Mouse (Mus musculus) testis, postnatal 10 days (tissue): ENCODE results near the gene Exosc6.
A peak's percentile ranks its signal among the peaks of the same experiment; 100 is the strongest.
"Not testable (repeated sequence)": the region's sequence is repeated elsewhere in the genome, so short reads cannot be mapped to it uniquely, and the experiment has no call there.

ENCODE experiments used
- DNase-seq: peaks from one replicate; pipeline ENCODE4 v3.0.0; 2021; ENCODE audit warnings: low spot score

Exosc6 gene

DNA sequence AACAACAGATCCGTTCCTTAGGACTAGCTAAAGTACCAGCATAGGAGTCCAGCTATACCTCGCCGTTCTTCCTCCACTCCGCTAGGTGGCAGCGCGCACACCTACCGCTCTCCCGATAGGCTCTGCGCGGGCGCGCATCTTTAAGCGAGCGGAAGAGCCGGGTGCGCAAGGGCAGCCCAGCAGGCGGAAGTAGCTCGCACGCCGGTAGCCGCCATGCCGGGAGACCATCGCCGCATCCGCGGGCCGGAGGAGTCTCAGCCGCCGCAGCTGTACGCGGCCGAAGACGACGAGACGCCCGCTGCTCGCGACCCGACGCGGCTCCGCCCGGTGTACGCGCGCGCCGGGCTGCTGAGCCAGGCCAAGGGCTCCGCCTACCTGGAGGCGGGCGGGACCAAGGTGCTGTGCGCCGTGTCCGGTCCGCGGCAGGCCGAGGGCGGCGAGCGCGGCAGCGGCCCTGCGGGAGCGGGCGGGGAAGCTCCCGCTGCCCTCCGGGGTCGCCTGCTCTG lies at the start of gene Exosc6:
Gene Exosc6, plus strand, starts transcription at position 182 of the 506 bp plus-strand sequence.
- peak; percentile 93 for DNase-seq

DNA sequence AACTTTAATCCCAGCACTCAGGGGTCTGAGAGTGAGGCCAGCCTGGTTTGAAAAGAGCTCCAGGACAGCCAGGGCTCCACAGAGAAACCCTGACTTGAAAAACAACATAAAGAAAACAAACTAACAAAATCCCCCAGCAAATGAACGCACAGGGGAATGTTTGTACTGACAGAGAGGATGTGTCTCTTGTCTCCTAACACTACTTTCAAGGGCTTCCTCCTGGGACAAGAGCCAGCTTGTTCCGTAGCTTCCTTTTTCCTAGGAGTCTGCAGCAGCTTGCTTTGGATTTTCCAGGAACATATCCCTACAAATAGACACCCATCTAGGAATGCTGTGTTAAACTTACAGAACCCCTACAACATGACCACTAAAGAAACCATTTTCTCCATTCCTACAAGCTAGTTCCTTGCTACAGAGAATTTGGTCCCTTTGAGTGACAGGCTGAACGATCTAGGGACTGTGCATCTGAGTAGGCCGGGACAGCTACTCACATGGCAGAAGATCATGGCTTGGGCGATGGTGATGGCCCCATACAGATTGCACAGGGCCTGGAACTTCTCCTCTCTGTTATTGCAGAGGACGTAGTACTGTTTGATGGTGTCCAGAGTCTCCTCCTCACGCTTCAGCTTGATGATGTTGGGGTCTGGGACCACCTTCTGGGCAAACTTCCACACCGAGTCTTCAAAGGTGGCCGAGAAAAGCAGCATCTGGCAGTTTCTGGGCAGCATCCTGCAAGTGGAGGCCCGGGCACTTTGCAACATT lies 45.7 kb upstream of the Exosc6 start:
- not testable (repeated sequence) for DNase-seq

DNA sequence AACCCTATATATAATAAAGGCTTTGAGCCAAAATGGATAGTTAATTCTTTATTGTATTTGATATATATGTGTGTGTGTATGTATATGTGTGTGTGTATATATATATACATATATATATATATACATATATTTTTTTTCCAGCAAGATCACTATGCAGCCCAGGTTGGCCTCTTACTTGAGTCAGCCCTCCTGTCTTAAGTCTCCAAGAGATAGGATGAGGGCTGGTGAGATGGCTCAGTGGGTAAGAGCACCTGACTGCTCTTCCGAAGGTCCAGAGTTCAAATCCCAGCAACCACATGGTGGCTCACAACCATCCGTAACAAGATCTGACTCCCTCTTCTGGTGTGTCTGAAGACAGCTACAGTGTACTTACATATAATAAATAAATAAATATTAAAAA lies 29.5 kb upstream of the Exosc6 start:
- DNase-seq: not testable (repeated sequence)

DNA sequence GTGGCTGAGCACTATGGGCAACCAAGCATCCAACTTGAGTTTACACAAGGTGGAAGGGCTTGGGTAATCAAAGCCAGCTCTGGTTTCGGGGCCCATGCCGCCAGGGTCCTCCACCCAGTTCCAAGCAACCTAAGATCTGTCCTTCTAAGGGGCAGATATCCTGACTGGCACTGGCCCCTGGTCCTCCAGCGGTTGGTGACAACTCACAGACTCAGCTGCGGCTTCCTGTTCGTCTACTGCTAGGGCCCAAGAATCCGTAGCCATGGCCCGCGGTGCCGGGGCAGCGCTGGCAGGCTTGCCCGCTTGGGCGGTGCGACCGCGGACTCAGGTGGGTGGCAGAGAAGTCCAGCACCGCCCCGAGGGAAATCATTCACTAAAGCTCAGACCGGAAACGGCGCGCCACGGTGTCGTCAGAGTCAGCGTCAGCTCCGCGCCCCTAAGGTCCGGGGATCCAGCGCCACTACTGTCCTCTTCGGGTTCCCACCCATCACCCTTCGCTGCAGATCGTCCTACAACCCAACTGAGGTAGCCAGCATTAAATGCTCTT lies 28.7 kb upstream of the Exosc6 start:
- peak; percentile 87 for DNase-seq

DNA sequence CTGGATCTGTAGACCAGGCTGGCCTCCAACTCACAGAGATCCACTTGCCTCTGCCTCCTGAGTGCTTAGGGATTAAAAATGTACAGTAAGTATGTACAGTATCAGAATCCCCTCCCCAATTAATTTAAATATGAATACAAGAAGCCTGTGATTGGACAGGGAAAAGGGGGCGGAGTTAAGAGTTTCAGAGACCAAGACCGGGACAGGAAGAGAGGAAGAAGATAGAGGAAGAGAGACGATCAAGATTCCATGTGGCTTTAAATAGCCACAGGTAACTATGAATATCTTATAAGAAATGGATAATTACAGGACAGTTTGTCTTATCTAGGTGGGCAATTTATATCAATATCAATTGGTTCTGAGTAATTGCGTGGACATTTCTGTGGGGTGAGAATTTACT lies 26.6 kb upstream of the Exosc6 start:
- DNase-seq: no peak

DNA sequence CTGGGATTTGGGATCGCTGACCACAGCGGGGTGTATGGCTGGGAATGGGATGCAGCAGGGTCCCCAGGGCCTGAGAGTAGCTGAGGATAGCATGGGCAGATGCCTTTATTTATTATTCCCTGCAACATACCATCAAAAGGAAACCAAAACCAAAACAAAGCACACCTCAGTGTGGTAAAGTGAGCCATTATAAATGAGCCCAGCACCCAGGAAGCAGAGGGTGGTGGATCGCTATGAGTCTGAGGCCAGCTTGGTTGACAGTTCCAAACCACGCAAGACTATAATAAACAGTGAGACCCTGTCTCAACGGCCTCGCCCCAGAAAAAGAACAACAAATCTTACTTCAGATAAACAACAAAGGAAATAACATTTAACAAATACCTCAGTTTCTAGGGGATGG lies 26.1 kb upstream of the Exosc6 start:
- DNase-seq: no peak

DNA sequence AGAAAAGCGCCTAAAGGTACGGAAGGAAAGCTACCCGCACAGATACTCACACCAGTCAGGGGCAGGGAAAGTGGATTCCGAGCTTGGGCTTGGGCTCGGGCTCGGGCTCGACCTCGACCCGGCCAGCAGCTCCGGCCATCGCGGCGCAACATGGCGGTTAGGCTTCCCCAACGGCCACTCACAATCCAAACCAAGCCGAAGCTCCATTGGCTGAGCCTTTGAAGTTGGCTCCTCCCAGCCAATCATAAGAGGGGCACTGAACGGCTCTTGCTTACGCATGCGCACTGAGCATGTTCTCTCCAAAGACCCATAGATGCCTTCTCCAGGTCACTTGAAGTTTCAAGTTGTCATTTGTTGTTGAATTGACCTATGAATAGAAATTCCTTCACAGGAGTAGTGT lies 24.6 kb upstream of the Exosc6 start, which contains the start of gene Ddx19b:
Gene Ddx19b, minus strand, starts transcription at position 180 of the 400 bp plus-strand sequence.
- no peak for DNase-seq

DNA sequence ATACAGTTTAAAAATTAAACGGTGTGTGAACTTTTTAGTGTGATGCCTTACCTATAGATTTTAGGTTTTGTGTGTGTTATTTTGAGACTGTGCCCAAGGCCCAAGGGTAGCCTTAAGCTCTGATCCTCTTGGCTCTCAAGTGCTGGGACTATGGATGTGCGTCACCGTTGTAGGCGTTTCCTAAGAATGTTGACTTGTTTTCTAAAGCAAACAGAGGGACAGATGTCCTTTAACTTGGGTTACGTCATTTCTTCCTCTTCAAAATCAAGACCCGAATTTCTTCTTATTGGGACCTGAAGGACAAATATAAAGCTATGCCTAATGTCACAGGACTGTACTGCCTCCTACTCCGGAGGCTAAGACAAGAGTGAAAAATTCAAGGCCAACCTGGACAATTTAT lies 23.2 kb upstream of the Exosc6 start, which contains the start of gene Aars:
Gene Aars, plus strand, starts transcription at position 229 of the 400 bp plus-strand sequence.
- DNase-seq: no peak

DNA sequence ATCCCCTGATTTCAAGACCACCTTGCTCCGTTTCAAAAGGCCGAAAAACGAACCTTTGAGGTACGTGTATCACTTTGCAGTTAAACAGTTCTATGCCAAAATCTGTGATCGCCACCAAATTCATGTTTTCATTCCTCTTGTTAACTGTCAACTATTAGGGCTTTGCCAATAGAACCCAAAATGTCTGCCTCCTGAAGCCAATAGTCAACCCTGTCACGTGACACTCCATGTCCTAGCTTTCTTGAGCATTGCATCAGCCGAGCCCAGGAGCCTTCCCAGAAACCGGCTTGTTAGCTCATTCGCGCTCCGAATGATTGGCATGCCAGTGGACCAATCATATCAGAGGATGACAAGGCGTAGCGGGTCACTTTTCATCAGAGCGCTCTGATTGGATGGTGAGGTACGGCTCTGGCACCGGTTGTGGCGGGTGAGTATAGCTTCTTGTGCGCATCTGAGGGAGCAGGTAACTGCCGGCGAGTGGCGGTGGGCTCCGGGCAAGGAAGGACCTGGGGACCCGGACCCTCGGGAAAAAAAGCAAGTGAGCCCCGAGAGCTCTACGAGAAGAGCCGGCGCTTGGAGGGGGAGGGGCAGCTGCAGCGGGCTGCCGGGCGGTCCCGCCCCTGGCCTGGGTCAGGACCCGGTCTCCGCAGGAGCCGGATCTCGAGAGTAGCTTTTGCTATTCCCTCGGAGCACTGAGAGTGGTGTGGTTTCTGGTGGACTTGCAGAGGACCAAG lies 22.5 kb upstream of the Exosc6 start:
- DNase-seq: peak; percentile 91

DNA sequence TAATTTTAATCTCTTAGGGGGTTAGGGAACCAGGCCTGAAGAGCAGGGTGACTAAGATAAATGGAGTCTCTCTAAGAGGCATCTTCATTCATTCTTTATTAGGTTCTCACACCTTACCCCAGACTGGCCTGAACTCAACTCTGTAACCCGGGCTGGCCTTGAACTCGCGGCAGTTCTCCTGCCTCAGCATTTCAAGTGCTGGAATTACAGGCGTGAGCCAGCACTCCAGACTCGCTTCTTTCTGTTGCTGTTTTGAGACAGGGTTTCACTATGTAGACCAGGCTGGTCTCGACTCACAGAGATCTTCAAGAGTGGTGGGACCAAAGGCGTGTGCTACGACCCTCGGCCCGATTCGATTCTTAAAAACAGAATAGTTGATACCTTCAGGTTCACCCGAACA lies 21.9 kb upstream of the Exosc6 start:
- no peak for DNase-seq

DNA sequence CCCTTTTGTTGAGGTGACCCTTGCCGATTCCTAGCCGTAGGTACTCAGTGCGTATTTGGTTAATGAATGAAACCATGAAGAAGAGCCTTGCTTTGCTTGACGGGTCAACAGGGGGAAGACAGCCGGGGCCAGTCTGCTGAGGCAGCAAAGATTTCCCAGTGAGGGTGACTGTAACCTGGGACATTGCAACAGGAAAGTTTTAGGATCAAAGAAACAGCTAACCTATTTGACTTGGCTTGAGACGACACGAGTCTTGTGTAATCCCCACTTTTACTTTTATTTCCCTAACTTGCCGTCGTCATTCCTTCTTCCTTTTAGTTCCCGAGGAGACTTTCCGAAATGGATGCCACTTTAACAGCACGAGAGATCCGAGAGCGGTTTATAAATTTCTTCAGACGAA lies 19.5 kb upstream of the Exosc6 start:
- DNase-seq: no peak

DNA sequence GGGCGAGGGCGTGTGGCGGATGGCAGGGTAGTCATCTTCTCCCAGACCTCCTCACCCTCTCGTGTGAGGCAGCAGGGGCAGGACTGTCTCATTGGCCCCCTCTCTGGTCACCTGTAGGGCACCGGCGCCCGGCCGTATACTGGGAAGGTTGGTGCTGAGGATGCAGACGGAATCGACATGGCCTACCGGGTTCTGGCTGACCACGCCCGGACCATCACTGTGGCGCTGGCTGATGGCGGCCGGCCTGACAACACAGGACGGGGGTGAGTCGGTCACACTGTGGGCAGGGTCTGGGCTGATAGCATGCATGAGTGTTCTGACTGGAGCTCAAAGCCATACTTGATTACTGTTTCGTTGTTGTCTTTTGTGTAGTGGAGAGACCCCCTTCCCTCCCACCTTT lies 13.6 kb upstream of the Exosc6 start:
- no peak for DNase-seq

DNA sequence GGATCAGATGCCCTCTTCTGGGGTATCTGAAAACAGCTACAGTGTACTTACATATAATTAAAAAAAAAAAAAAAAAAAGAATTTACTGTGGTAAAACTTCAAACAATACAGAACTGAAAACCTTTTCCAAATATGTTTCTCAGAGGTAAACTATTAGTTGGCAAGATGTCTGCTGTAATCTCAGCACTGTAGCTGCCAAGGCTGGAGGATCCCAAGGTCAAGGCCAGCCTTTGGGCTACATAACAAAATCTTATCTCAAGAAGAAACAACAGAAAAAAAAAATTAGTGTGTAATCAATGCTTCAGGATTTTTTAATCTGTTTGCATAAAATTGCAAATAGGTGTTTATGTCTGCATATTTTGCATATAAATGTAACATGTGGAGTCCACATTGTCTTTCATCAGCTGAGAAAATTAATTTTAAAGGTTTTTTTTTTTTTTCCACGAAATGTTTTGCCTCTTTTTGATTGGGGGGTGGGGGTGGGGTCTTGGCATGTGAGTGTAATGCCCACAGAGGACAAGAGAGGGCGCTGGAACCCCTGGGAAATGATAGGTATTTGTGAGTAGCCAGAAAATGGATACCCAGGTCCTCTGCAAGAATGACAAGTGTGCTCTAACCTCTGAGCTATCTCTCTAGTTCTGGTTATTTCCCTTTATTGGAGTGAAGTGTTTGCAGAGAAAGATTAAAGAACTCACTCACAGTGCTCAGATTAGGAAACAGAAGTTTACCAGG lies 12.0 kb upstream of the Exosc6 start:
- no peak for DNase-seq

DNA sequence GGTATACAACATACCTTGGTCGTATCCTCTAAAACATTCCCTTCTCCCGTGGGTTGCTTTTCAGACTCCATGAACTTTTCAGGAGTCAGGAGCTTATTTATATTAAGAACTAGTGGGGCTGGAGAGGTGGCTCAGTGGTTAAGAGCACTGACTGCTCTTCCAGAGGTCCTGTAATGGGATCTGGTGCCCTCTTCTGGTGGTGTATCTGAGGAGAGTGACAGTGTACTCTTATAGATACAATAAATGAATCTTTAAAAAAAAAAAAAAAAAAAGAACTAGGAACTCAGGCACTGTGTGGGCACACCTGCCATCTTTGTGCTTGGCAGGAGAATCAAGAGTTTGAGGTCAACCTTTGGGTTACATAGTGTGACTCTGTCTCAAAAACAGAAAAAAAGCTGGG lies 7.4 kb upstream of the Exosc6 start:
- no peak for DNase-seq

DNA sequence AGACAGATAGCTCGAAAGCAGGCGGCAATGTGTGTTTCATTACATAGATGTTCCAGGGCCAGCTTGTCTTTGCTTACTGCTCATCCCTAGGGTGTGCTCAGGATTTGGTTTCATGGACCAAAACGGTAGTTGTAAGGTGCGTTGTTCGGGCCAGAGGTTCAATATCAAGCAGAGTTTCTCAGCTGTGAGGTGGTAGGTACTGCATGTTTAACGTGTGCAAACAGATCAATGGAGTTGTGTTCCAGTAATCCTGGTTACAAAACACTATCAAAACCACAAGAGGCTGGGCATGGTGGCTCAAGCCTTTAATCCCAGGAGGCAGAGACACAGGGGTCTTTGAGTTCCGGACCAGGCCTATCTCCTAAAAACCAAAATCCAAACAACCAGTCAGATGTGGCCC lies 7.0 kb upstream of the Exosc6 start:
- DNase-seq: no peak

DNA sequence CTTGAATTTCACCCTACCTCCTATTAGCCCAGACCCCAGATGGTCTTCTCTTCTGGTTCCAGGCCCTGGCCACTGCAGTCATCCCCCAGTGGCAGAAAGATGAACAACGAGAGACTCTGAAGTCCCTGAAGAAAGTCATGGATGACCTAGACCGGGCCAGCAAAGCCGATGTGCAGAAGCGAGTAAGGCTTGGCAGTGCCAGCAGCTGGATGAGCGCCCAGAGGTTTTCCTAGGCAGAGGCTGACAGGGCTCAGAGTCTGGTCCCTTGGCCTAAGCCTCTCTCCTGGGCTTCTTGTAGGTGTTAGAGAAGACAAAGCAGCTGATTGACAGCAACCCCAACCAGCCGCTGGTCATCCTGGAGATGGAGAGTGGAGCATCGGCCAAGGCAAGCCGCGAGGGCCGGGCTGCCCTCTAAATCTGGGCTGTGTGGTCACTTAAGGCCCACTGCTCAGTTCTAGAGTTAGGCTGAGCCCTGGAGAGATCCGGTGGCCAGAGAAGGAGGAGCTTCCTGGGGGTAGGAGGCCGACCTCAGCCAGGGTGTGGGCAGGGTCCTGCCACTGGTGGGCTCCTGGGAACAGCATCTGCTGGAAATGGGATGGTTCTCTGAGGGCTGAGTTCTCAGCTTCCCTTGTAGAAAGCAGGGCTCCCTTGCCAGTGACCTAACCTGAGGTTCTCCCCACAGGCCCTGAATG lies 2.2 kb upstream of the Exosc6 start:
- DNase-seq: no peak

DNA sequence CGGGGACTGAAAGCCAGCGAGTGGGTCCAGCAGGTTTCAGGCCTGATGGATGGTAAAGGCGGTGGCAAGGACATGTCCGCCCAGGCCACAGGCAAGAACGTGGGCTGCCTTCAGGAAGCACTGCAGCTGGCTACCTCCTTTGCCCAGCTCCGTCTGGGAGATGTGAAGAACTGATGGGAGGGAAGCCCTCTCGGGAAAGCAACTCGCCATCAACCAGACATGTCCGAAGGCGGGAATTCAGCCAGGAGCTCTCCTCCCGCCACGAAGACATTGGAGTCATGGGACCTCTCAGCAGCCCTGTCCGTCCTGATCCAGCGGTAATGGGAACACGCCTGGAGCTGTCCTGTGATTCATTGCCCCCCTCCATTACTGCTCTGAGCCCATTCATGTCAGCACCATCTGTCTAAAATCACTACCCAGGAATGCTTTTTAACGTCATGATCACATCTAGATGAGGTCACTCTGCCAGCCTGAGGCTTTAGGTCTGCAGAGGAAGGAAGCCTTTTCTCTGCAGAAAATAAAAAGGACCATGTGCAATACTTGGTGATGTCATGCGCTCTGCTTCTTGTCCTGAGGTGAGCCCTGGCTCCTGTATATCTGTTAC lies 1.0 kb upstream of the Exosc6 start:
- no peak for DNase-seq

DNA sequence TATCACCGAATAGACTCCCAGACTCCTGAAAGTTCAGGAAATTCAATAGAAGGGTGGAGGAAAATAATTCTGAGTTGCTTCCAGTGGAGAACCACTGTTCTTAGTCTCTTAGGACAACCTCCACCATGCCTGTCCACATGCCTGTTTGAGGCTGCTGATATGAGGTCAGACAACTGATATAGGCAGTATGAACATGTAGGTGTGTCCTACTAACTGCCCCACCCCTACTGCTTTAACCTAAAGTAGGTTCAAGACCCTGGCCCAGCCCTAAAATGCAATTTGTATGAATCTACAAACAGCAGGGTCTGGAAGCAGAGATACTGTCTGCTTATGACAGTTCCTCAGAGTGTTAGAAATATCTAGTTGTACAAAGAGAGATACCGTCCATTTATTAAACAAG lies 478 bp upstream of the Exosc6 start:
- DNase-seq: no peak

DNA sequence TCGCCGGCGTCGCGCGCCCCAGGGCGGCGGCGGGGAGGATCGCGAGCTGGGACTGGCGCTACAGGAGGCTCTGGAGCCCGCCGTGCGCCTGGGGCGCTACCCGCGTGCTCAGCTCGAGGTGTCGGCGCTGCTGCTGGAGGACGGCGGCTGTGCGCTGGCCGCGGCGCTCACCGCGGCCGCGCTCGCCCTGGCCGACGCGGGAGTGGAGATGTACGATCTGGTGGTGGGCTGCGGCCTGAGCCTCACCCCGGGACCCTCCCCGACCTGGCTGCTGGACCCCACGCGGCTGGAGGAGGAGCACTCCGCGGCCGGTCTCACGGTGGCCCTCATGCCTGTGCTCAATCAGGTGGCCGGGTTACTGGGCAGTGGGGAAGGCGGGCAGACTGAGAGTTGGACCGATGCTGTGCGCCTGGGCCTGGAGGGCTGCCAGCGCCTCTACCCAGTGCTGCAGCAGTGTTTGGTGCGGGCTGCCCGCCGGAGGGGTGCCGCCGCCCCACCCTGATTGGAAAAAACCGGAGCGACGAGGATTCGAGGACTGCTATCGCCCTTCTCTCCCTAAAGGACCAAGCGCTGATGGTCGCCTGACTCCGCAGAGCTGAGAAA lies 653 bp downstream of the Exosc6 start:
- peak; percentile 68 for DNase-seq

DNA sequence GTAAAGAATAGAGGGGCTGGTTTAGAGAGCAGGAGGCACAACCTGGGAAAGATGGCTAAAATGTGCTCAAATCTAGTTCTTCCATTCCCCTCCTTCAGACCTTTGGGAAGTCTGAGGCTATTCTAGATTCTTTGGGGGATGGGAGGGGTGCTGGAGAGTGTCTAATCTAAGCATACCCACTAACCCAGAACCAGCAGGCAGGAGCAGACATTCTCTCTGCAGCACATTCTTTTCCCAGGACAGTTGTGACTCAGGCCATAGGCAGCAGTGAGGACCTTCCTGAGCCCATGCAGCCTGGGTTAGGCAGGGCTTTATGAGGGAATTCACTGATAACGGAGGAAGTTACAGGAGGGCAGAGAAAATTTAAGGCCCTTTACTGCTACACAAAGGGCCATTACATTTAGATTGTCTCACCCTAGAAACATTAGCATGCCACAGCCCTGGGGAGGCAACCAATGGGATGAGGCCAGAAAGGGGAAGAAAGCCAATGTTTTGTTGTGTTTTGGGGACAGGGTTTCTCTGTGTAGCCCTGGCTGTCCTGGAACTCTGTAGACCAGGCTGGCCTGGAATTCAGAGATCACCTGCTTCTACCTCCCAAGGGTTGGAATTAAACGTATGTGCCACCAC lies 2.9 kb downstream of the Exosc6 start:
- DNase-seq: no peak
